Mouse (Mus musculus) hindbrain, embryonic 12.5 days (tissue): Measurements from ENCODE around the gene Pifo. TPM values are rescaled to one million over a fixed set of nuclear protein-coding genes. Genes with fewer than 3 reads are reported as not detected.

Experiments used
- polyA plus RNA-seq: library from polyadenylated mRNA; unstranded; fragments of >200 nt; fragmentation: Nextera tagmentation; extraction: Ambion mirVana; gene quantifications from 2 replicates; pipeline ENCODE4 v1.2.1, GENCODE M21; 2016

Pifo gene
- polyA plus RNA-seq, 1 experiment from 2014 or later, result 5.3 TPM

Other genes starting within 250 kb of the Pifo start
- gene Rap1a, start 213.3 kb downstream of the Pifo start, polyA plus RNA-seq, result 79.2 and 88.2 TPM in 2 replicates
- not detected in 2 replicates for gene Adora3, start 143.8 kb downstream of the Pifo start, polyA plus RNA-seq
- gene Tmigd3, start 143.7 kb downstream of the Pifo start, polyA plus RNA-seq, result not detected in 2 replicates
- gene I830077J02Rik, start 82.0 kb downstream of the Pifo start, polyA plus RNA-seq, result 0.21 and 0.59 TPM in 2 replicates
- 87.2 and 101 TPM in 2 replicates for gene Wdr77, start 55.3 kb downstream of the Pifo start, polyA plus RNA-seq
- gene Atp5f1, start 54.5 kb downstream of the Pifo start, polyA plus RNA-seq, result 442 and 470 TPM in 2 replicates
- gene Ovgp1, start 40.9 kb downstream of the Pifo start, polyA plus RNA-seq, result 2.6 and 2.8 TPM in 2 replicates
- not detected in 2 replicates for gene Chil5, start 18.2 kb upstream of the Pifo start, polyA plus RNA-seq
- 0.36 and 0.55 TPM in 2 replicates for gene Chia1, start 98.6 kb upstream of the Pifo start, polyA plus RNA-seq
- gene Chil3, start 152.9 kb upstream of the Pifo start, polyA plus RNA-seq, result not detected in 2 replicates
- not detected in 2 replicates for gene Chil4, start 204.9 kb upstream of the Pifo start, polyA plus RNA-seq